Mouse (Mus musculus): Measurements from ENCODE around the gene Trp53rkb. TPM values are rescaled to one million over a fixed set of nuclear protein-coding genes. Genes with fewer than 3 reads are reported as not detected.
"Not testable (repeated sequence)": the region's sequence is repeated elsewhere in the genome, so short reads cannot be mapped to it uniquely, and the experiment has no call there.

Gene Trp53rkb
- total RNA-seq, 2 experiments from 2014 or later = 2.3 to 3.7 TPM

DNA sequence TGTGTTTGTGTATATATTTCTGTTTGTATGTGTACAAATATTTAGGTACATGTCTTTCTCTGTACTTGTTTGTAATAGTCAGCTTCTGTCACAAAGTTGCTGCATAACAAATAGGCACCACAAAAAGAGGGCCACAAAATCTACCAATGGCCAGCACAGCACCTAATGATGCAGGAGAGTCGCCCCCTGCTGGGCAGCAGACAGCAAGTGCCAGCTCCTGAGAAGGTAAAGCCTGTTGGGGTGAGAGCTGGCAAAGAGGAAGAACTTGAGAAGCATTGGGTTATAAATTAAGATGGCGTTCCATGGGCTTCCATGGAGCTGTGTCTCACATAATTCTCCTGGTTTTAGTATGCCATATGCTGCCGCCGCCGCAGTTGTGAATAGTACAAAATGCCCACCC is 593 bp upstream of the Trp53rkb start:
- intact Hi-C loops (cut with DNase I) = no loop called here
- no peak for DNase-seq (ENCODE audit: low spot score)

GRCm38 (mm10) chr2:166793542-166794214 is 1.3 kb downstream of the Trp53rkb start:
- intact Hi-C loops (cut with DNase I) = not testable (repeated sequence)
- peak; percentile 65 for DNase-seq (ENCODE audit: low spot score)

DNA sequence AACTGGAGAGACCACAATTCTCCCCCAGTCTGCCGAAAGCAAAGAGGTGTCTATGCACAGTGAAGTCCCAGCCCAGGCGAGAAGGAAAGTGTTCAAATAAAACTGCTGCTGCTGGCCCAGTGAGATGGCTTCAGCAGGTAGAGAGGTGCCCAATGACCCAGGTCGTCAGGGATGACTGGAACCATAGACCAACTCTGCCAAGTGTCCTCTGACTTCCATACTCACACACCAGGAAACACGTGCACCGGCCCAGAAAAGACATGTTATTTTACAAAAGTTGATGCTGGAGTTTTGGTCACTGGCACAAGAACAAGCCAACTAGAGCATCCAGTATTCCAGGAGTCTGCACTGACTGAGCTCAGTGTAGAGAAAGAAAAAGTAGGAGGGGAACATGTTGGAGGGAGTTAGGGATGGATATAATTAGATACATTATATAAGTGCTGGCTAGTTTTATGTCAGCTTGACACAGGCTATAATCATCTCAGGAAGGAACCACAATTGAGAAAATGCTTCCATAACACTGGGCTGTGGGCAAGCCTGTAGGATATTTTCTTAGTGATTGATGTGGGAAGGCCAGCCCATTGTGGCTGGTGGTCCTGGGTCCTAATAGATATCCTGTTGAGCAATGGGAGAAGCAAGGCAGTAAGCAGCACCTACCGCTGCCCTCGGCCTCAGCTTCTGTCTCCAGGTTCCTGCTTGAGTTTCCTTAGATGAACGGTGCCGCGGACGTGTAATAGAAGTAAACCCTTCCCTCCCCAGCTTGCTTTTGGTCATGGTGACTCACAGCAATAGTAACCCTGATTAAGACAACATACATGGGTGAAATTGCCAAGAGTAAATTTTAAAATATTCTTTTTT is 7.5 kb downstream of the Trp53rkb start:
- DNase-seq (ENCODE audit: low spot score) = no peak
- intact Hi-C loops (cut with DNase I) = loop anchor here (10.0 kb wide), 2 partner anchors 715 to 805 kb away; partner anchors contain the start of gene Ncoa3

DNA sequence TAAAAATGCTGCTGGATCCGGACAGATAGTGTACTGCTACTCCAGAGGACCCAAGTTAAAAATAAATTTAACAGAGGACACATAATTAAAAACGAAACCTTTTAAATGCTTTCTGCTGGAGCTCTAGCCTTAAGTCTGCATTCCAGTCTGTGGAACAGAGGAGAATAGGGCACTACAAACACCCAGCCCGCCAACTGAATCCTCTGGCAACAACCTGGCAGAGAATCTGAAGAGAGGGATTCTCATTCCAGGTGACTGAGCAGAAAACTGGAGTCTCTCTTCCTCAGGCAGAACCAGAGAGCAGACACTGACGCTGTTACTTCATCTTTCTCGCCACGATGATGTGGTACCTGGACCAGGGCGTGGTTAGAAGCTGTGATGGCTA is 8.1 kb downstream of the Trp53rkb start:
- no peak for DNase-seq (ENCODE audit: low spot score)
- intact Hi-C loops (cut with DNase I) = loop anchor here (10.0 kb wide), 2 partner anchors 716 to 806 kb away; partner anchors contain the start of gene Ncoa3

DNA sequence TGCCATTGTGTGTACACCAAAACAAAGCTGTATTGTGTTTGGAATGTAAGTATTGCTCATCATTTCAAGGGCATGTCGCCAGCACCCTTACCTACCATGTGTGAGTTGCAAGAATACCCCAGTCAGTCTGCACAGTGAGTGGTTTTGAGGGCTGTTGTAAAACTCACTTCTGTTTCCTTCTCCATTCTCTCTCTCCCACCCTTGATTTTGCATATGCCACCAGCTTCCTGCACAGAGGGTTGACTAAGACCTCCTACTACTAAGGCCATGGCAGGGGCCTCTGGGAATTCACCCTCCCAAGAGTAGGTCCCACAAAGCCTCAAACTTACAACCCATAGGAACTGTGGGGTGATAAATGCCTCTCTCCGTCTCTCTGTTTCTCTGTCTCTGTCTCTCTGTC is 9.1 kb downstream of the Trp53rkb start:
- DNase-seq (ENCODE audit: low spot score) = no peak
- intact Hi-C loops (cut with DNase I) = loop anchor here (10.0 kb wide), 2 partner anchors 717 to 807 kb away; partner anchors contain the start of gene Ncoa3

- DNase-seq (ENCODE audit: low spot score) = no peak
- intact Hi-C loops (cut with DNase I) = loop anchor here (10.0 kb wide), 2 partner anchors 718 to 808 kb away; partner anchors contain the start of gene Ncoa3
Measured at GRCm38 (mm10) chr2:166803298-166803697, 11.0 kb downstream of the Trp53rkb start.

- DNase-seq (ENCODE audit: low spot score) = peak; percentile 79
- intact Hi-C loops (cut with DNase I) = loop anchor here (10.0 kb wide), 2 partner anchors 721 to 811 kb away; partner anchors contain the start of gene Ncoa3
Measured at GRCm38 (mm10) chr2:166805250-166806172, 13.2 kb downstream of the Trp53rkb start, which contains the start of gene Arfgef2. Gene Arfgef2 (plus strand): TSS chr2:166805588.

DNA sequence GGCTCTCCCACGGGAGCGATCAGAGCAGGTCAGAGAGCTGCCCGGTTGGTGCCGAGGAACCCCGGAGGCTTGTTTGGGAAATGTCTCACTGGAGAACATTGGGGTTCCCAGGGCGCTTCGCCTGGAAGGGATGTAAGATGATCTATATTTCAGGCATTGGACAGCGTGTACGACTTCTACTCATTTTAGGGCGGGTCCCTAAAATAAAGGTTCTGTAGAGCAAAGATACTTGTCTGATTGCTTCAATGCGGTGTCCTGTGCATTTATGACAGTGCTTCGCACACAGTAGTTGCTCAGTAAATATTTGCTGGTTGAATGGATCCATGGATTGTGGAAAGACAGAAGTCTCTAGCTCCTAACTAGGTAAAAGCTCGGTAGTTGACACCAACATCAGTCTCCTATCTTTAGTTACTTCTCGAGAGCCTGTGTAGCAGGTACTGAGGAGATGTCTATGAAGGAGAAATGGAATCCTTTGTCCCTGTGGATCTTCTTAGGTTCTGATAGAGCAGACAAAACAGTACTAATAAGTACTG is 13.9 kb downstream of the Trp53rkb start:
- no peak for DNase-seq (ENCODE audit: low spot score)
- intact Hi-C loops (cut with DNase I) = loop anchor here (10.0 kb wide), 2 partner anchors 721 to 811 kb away; partner anchors contain the start of gene Ncoa3

GRCm38 (mm10) chr2:166806813-166807212 is 14.5 kb downstream of the Trp53rkb start:
- intact Hi-C loops (cut with DNase I) = loop anchor here (10.0 kb wide), 2 partner anchors 722 to 812 kb away; partner anchors contain the start of gene Ncoa3
- no peak for DNase-seq (ENCODE audit: low spot score)

DNA sequence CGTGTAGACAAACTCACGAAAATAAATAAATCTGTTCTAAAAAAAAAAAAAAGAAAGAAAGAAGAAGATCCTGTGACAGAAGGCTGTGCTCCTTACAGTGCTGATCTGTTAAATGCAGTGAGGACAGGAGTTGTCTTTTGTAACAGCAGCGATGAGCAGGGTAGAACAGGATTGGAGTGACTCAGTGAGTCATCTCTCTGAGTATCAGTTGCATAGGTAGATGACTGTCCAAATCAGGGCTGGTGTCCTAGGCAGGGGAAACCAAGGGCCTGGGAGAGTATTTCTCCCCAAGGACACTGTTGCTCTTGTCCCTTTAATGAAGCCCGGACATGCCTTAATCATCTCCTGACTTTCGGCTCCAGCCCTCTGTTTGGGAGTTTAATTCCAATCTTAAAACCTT is 17.2 kb downstream of the Trp53rkb start:
- DNase-seq (ENCODE audit: low spot score) = no peak
- intact Hi-C loops (cut with DNase I) = loop anchor here (10.0 kb wide), 2 partner anchors 725 to 815 kb away; partner anchors contain the start of gene Ncoa3

- no peak for DNase-seq (ENCODE audit: low spot score)
- intact Hi-C loops (cut with DNase I) = no loop called here
Measured at GRCm38 (mm10) chr2:166810821-166811220, 18.5 kb downstream of the Trp53rkb start.

DNA sequence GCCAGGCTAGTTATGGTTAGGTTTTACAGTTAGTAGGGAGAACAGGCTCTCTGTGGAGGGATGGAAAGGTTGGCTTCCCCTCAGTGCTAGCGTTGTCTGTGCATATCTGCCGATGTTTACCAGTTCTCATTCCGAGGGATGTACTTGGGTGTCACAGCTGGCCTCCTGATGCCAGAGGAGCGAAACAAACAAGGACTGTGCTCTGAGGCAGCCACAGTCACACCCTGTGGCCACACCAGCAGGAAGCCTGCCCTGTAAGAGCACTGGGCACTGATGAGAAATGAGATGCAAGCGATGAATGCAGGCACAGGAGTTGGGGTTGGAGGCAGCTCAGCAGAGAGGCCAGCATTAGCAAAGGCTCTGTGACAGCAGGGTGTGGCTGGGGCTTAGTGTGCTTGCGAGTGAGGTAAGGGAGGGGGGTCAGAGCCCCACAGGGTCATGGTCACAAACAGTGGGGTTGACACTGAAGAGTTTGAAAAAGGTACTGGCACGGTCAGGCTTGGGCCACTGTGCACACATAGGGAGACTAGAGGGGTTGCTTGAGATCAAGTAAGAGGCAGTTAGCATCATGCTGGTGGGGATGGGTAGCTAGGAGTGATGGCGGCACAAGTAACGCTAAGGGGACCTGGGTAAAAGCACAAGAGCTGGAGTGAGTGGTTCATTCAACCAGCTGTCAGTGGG is 26.3 kb downstream of the Trp53rkb start:
- intact Hi-C loops (cut with DNase I) = no loop called here
- DNase-seq (ENCODE audit: low spot score) = no peak

DNA sequence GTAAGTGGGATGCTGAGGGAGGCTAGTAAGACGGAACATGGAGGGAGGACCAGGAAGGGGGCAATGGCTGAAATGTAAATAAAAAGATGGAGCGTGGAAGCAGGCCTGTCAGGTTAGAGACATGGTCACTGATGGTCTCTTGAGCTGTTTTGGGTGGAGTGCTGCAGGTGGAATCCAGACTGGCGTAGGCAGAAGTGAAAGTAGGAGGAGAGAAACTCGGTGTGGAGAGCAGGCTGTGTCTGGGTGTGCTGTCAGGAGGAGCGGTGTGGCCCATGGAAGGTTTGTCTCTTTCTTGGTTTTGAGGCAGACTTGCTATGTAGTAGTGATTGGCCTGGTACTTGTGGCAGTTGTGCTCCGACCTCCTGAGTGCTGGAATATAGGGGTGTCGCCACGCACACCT is 27.5 kb downstream of the Trp53rkb start:
- intact Hi-C loops (cut with DNase I) = no loop called here

GRCm38 (mm10) chr2:166820844-166821243 is 28.5 kb downstream of the Trp53rkb start:
- intact Hi-C loops (cut with DNase I) = no loop called here
- DNase-seq (ENCODE audit: low spot score) = no peak

More for the DNA sequence above, 27.5 kb downstream of the Trp53rkb start:
- DNase-seq (ENCODE audit: low spot score) = no peak

DNA sequence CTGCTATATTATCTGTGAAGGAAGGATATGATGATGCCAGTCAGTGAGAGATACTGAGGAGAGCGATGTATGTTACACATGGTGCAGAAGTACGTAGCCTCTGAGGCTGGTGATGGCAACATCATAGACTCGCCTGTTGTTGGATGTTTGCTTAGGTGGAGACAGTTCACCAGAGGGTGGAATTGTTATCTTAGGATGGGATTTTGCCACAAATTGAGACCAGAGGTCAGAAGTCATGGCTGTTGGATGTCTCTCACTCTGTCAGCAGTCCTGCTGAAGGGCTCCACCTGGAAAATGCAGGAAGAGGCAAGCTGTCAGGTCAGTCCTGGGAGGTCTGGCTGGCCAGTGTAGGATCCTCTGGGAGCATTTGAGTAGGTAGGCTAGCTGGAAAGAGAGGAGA is 29.1 kb downstream of the Trp53rkb start:
- no peak for DNase-seq (ENCODE audit: low spot score)
- intact Hi-C loops (cut with DNase I) = no loop called here

GRCm38 (mm10) chr2:166822119-166822826 is 29.9 kb downstream of the Trp53rkb start:
- intact Hi-C loops (cut with DNase I) = no loop called here
- no peak for DNase-seq (ENCODE audit: low spot score)

GRCm38 (mm10) chr2:166822901-166823300 is 30.6 kb downstream of the Trp53rkb start:
- intact Hi-C loops (cut with DNase I) = no loop called here
- no peak for DNase-seq (ENCODE audit: low spot score)

GRCm38 (mm10) chr2:166824386-166824785 is 32.1 kb downstream of the Trp53rkb start:
- intact Hi-C loops (cut with DNase I) = no loop called here
- no peak for DNase-seq (ENCODE audit: low spot score)

Measured in heart, postnatal 25 days (tissue).